Mouse (Mus musculus) layer of hippocampus, adult 18-20 months (tissue): ENCODE results near the gene C730034F03Rik. TPM values are rescaled to one million over a fixed set of nuclear protein-coding genes. Genes with fewer than 3 reads are reported as not detected.
"Not testable (repeated sequence)": the region's sequence is repeated elsewhere in the genome, so short reads cannot be mapped to it uniquely, and the experiment has no call there.

Experiments used
- DNase-seq, 2 experiments: peaks; one replicate each; pipeline ENCODE4 v3.0.0; 2022; ENCODE audit warnings: low spot score in 2 of 2
- long read RNA-seq: library from polyadenylated mRNA; stranded (forward); transcript quantifications from one replicate; pipeline ENCODE4 v2.0.0, GENCODE M21; 2021
- total RNA-seq, 2 experiments: library from RNA; stranded (reverse); gene quantifications; 2 replicates each; pipeline ENCODE4 v1.2.3; 2021

C730034F03Rik gene
- 1 to 10 TPM; 2.2 to 3.4 TPM for total RNA-seq
- long read RNA-seq, transcript C730034F03Rik-201 (1 exons, 1,280 nt), result major isoform, 6 of 6 reads
- long read RNA-seq, partial matches to known transcripts, result 0 of 6 reads
- long read RNA-seq, other reads (novel, unspliced or antisense), result 0 of 6 reads

GRCm38 (mm10) chr15:89429352-89430221 lies at the start of gene C730034F03Rik, which contains the start of the genes Gm44502 and Chkb:
TSS of gene C730034F03Rik (plus strand) at chr15:89429589.
TSS of gene Gm44502 (minus strand) at chr15:89429696.
TSS of gene Chkb (minus strand) at chr15:89429908.
- DNase-seq, result peak; percentile 92 to 96

- no peak for DNase-seq
Measured at GRCm38 (mm10) chr15:89384617-89385016, 44.8 kb upstream of the C730034F03Rik start, which contains the start of gene Klhdc7b. TSS of gene Klhdc7b (plus strand) at chr15:89384917.

- no peak for DNase-seq
Measured at GRCm38 (mm10) chr15:89387127-89387526, 42.3 kb upstream of the C730034F03Rik start.

- no peak for DNase-seq
Measured at GRCm38 (mm10) chr15:89390081-89390480, 39.3 kb upstream of the C730034F03Rik start.

DNA sequence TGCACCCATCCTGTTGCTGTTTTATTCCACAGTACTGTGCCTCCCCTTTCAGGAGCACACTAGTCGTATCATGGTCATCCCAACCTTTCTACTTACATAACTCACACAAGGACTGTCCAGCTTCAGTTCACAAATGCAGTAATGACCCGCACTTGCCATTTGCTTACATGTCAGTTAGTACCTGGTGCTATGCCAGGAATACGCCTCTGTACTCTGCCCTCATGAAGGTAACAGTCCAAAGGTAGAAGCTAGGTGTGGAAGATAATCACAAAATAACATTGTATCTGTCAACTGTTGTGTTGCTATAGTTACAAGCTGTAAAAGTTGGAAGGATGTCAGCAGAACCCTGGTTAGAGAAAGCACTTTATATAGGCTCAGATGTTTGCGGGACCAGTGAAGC lies 32.5 kb upstream of the C730034F03Rik start:
- no peak for DNase-seq

GRCm38 (mm10) chr15:89398146-89398545 lies 31.2 kb upstream of the C730034F03Rik start:
- no peak for DNase-seq

- DNase-seq, result no peak
Measured at GRCm38 (mm10) chr15:89399716-89400115, 29.7 kb upstream of the C730034F03Rik start.

DNA sequence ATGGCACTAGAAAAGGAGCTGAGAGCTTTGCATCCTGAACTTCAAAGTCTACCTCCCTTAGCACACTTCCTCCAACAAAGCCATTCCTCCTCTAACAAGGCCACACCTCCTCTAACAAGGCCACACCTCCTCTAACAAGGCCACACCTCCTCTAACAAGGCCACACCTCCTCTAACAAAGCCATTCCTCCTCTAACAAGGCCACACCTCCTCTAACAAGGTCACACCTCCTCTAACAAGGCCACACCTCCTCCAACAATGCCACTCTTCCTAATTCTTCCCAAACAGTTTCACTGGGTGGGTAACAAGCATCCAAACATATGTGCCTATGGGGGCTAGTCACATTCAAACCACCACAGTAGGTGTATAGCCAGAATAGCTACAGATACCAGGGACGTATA lies 26.9 kb upstream of the C730034F03Rik start:
- DNase-seq, result no peak

DNA sequence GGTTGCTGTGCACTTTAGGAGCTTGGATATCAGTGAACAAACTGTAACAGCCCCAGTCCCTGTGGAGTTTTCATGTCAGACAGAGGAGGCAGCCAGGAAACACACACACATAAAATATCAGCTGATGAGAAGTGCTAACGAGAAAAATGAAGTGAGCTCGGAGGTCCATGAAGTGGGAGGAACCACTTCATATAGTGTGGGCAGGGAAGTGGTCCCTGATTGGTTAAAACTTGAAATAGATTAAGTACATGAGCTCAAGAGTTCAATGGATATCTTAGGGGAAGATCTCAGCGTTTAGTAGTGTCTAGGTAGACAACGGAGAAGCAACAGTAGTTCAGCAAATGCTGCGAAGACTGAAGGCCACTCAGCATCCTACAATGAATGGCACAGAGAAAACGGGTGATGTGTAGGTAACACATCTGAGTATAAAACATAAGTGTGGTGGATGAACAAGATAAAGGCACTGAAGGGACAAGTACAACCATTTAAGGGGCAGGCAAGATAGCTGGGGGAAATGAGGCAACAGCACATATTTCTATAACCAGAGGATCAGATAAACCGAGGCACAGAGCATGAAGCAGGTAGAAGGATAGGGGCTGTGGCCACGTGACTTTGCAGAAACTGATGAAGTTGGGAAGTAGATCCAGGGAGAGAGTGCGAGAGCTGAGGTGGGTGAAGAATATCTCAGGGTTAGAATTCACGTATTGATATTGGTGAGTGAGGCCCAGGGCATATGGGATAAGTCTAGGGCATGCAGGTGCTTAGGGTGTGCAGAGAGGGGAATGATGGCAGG lies 24.4 kb upstream of the C730034F03Rik start:
- DNase-seq, result no peak

DNA sequence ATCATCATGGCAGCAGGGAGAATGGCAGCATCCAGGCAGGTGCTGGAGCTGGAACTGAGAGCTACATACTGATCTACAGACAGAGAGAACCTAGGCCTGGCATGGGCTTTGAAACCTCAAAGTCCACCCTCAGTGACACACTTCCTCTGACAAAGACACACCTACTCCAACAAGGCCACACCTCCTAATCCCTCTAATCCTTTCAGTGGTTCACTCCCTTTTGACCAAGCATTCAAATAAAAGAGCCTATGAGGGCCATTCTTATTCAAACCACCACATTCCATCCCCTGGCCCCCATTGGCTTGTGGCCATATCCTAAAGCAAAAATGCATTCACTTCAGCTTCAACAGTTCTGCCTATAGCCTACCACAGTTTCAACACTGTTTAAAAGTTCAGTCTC lies 22.7 kb upstream of the C730034F03Rik start:
- DNase-seq, result no peak

GRCm38 (mm10) chr15:89410118-89410517 lies 19.3 kb upstream of the C730034F03Rik start, which contains the start of gene Syce3:
TSS of gene Syce3 (minus strand) at chr15:89410503.
- DNase-seq, result no peak

GRCm38 (mm10) chr15:89415282-89415681 lies 14.1 kb upstream of the C730034F03Rik start:
- DNase-seq, result no peak

- DNase-seq, result no peak
Measured at GRCm38 (mm10) chr15:89421938-89422337, 7.5 kb upstream of the C730034F03Rik start.

- DNase-seq, result no peak
Measured at GRCm38 (mm10) chr15:89424621-89425020, 4.8 kb upstream of the C730034F03Rik start.

DNA sequence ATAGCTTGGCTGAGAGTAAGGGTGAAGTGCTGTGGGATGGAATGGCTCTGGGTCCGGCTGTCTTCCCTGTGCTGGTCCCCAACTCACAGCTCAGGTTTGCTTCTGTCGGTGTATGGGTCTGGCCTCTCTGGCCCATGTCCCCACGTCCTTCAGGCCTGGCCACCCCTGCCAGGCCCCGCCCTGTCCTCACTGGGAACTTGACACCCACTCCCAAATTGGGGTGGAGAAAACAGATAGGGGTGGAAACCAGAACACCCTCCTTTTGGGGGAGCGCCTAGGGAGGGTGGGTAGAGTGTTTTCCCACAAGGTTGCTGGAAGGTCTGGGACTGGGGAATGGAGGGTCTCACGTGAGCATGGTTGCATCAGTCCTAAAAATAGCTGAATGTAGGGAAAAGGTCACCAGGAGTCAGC lies 3.7 kb upstream of the C730034F03Rik start, which contains the start of gene Cpt1b:
Gene Cpt1b (minus strand): TSS at position 153 of the 411 bp plus-strand sequence.
- DNase-seq, result no peak

GRCm38 (mm10) chr15:89426716-89427115 lies 2.7 kb upstream of the C730034F03Rik start:
- DNase-seq, result no peak

DNA sequence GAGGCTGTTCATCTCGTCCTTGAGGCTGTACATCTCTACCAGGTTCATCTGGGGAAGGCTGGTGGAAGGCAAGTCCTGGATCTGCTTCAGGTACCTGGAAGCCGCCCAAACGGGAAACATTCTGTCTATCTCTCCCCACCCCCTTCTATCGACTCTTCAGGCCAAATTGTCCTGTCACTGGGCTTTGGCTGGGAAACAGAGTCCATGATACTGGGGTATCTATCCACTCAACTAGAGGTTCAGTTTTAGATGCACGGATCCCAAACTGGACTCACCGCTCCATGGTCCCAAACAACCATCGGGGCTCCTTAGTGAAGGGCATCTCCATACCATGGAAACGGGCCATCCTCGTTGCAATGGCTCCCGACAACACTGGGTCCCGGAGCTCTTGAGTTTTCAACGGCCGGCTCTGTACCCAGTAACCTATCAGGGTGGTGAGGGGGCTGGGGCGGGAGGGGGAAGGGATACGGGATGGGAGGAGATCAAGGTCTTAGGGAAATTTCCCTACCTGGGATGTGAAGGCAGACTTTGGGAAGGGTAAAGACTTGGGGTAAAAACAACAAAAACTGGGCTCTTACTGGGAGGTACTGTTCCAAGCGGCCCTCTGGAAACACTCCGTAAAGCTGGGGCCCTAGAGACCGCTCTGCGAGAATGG lies 1.1 kb upstream of the C730034F03Rik start:
- no peak for DNase-seq

- no peak for DNase-seq
Measured at GRCm38 (mm10) chr15:89428821-89429351, 503 bp upstream of the C730034F03Rik start.

- DNase-seq, result peak in 1 of 2 experiments; percentile 31
Measured at GRCm38 (mm10) chr15:89430341-89430740, 952 bp downstream of the C730034F03Rik start.

DNA sequence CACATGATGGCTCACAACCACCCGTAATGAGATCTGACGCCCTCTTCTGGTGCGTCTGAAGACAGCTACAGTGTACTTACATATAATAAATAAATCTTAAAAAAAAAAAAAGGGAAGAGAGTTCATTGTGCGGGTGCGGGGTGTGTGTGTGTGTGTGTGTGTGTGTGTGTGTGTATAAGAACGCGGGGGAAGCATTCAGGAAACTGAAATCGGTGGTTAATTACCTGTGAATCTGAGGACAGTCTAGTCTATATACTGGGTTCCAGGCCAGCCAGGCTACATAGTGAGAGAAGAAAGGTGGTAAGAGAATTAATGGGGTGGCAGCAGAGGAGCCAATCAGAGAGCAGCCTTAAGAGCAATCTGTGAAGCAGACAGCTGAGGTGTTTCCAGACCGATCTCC lies 1.4 kb downstream of the C730034F03Rik start:
- not testable (repeated sequence) for DNase-seq

GRCm38 (mm10) chr15:89431271-89431670 lies 1.9 kb downstream of the C730034F03Rik start:
- no peak for DNase-seq
